Mouse (Mus musculus) spleen, adult 2 months (tissue): ENCODE data around the gene Pycr1. TPM values are rescaled to one million over a fixed set of nuclear protein-coding genes. Genes with fewer than 3 reads are reported as not detected.

Experiments
- DNase-seq, 2 experiments: peaks; one replicate each; pipeline versions ENCODE4 v3.0.0 to v3.0.0-alpha.2; 2012 to 2021; ENCODE audit warnings: low spot score in 2 of 2, low read depth in 1 of 2
- H3K27ac ChIP-seq: fragments of 200-500 bp; 2 replicates; pipeline ENCODE4 v1.5.1; 2012; ENCODE audit warnings: low read length, inconsistent platforms; ENCODE audit not compliant: insufficient read depth
- H3K27me3 ChIP-seq: fragments of 200-500 bp; 2 replicates; pipeline ENCODE4 v1.6.1; 2012; ENCODE audit warnings: mild to moderate bottlenecking, moderate library complexity, low read length, inconsistent platforms; ENCODE audit not compliant: control insufficient read depth, insufficient read depth
- H3K36me3 ChIP-seq: fragments of 200-500 bp; 2 replicates; pipeline ENCODE4 v1.6.1; 2012; ENCODE audit warnings: mild to moderate bottlenecking, low read length, inconsistent platforms; ENCODE audit not compliant: control insufficient read depth, insufficient read depth
- H3K4me1 ChIP-seq: fragments of 200-500 bp; 2 replicates; pipeline ENCODE4 v1.6.1; 2011; ENCODE audit warnings: inconsistent platforms; ENCODE audit not compliant: control insufficient read depth, insufficient read depth, insufficient read length
- H3K4me3 ChIP-seq: fragments of 200-500 bp; 2 replicates; pipeline ENCODE4 v1.5.1; 2011; ENCODE audit warnings: mild to moderate bottlenecking, inconsistent platforms; ENCODE audit not compliant: insufficient read depth, insufficient read length; ENCODE audit errors: extremely low read depth
- CTCF ChIP-seq: fragments of 200-500 bp; IDR thresholded peaks from 2 replicates; pipeline ENCODE4 v1.5.1; 2011; ENCODE audit warnings: mild to moderate bottlenecking, inconsistent platforms; ENCODE audit not compliant: insufficient read depth, insufficient read length, insufficient replicate concordance; ENCODE audit errors: extremely low read depth
- POLR2A ChIP-seq: fragments of 200-500 bp; IDR thresholded peaks from 2 replicates; pipeline ENCODE4 v1.6.1; 2011; ENCODE audit warnings: low read depth, low read length, inconsistent platforms
- WGBS: fragments of 180-500 bp; shearing (Covaris S2); methylation state at CpG from one replicate; pipeline ENCODE4 v1.1.7; 2018; 5-methylcytosine and 5-hydroxymethylcytosine counted together
- polyA plus RNA-seq: library from polyadenylated mRNA; depleted of rRNA; stranded (reverse); fragments of >200 nt; gene quantifications from 2 replicates; pipeline ENCODE4 v1.2.3, GENCODE M21; 2012; rRNA removed

Gene Pycr1
- polyA plus RNA-seq, 1 experiment = 8.7 TPM

GRCm38 (mm10) chr11:120588531-120588930 lies 55.0 kb downstream of the Pycr1 start:
- no peak overlapping the region for H3K27ac ChIP-seq
- H3K36me3 ChIP-seq = peaks cover 17% of the 10 kb centered on the region
- TF ChIP-seq CTCF (no peak), POLR2A (no peak)
- DNase-seq = no peak
- WGBS = 62% methylated on average over 6 of the region's 6 CpGs
- H3K4me1 ChIP-seq = no peaks in the 10 kb centered on the region
- H3K27me3 ChIP-seq = no peaks in the 10 kb centered on the region
- no peak overlapping the region for H3K4me3 ChIP-seq

Other genes with a start within 250 kb of the Pycr1 start
- 25.3 and 31.0 TPM in 2 replicates for gene Nploc4, start 206.1 kb downstream of the Pycr1 start, polyA plus RNA-seq
- gene Tspan10, start 201.1 kb downstream of the Pycr1 start, polyA plus RNA-seq = 7.9 and 9.1 TPM in 2 replicates
- gene Pde6g, start 190.3 kb downstream of the Pycr1 start, polyA plus RNA-seq = 0.14 and 0.35 TPM in 2 replicates
- gene Oxld1, start 185.7 kb downstream of the Pycr1 start, polyA plus RNA-seq = 9.1 and 11.0 TPM in 2 replicates
- gene Ccdc137, start 185.7 kb downstream of the Pycr1 start, polyA plus RNA-seq = 11.2 TPM in 2 replicates
- 13.2 and 14.4 TPM in 2 replicates for gene Arl16, start 176.2 kb downstream of the Pycr1 start, polyA plus RNA-seq
- 55.1 and 55.7 TPM in 2 replicates for gene Mrpl12, start 159.2 kb downstream of the Pycr1 start, polyA plus RNA-seq
- 36.5 and 48.1 TPM in 2 replicates for gene Slc25a10, start 151.9 kb downstream of the Pycr1 start, polyA plus RNA-seq
- 0.30 and 0.36 TPM in 2 replicates for gene Gcgr, start 113.1 kb downstream of the Pycr1 start, polyA plus RNA-seq
- gene Mcrip1, start 94.0 kb downstream of the Pycr1 start, polyA plus RNA-seq = 79.9 and 99.4 TPM in 2 replicates
- gene Ppp1r27, start 92.6 kb downstream of the Pycr1 start, polyA plus RNA-seq = not detected in 2 replicates
- gene P4hb, start 70.5 kb downstream of the Pycr1 start, polyA plus RNA-seq = 76.8 and 79.2 TPM in 2 replicates
- 620 and 856 TPM in 2 replicates for gene Arhgdia, start 62.1 kb downstream of the Pycr1 start, polyA plus RNA-seq
- gene Alyref, start 45.4 kb downstream of the Pycr1 start, polyA plus RNA-seq = 22.1 and 27.2 TPM in 2 replicates
- gene Anapc11, start 45.3 kb downstream of the Pycr1 start, polyA plus RNA-seq = 80.1 and 101 TPM in 2 replicates
- 4.4 and 5.5 TPM in 2 replicates for gene Npb, start 35.3 kb downstream of the Pycr1 start, polyA plus RNA-seq
- 139 and 165 TPM in 2 replicates for gene Pcyt2, start 25.8 kb downstream of the Pycr1 start, polyA plus RNA-seq
- 119 and 139 TPM in 2 replicates for gene Sirt7, start 18.5 kb downstream of the Pycr1 start, polyA plus RNA-seq
- 29.9 and 31.3 TPM in 2 replicates for gene Mafg, start 10.2 kb downstream of the Pycr1 start, polyA plus RNA-seq
- 0.83 and 1.5 TPM in 2 replicates for gene Myadml2, start 4.4 kb upstream of the Pycr1 start, polyA plus RNA-seq
- gene Notum, start 17.4 kb upstream of the Pycr1 start, polyA plus RNA-seq = 0.08 and 0.38 TPM in 2 replicates
- gene Aspscr1, start 29.2 kb upstream of the Pycr1 start, polyA plus RNA-seq = 84.5 and 89.1 TPM in 2 replicates
- 44.1 and 52.2 TPM in 2 replicates for gene Cenpx, start 70.0 kb upstream of the Pycr1 start, polyA plus RNA-seq
- 33.5 and 34.9 TPM in 2 replicates for gene Lrrc45, start 70.2 kb upstream of the Pycr1 start, polyA plus RNA-seq
- gene Rac3, start 77.7 kb upstream of the Pycr1 start, polyA plus RNA-seq = 3.0 and 4.9 TPM in 2 replicates
- 39.1 and 49.3 TPM in 2 replicates for gene Dcxr, start 83.5 kb upstream of the Pycr1 start, polyA plus RNA-seq
- 5.3 and 5.8 TPM in 2 replicates for gene Cbr2, start 88.3 kb upstream of the Pycr1 start, polyA plus RNA-seq
- gene Hmga1b, start 119.0 kb upstream of the Pycr1 start, polyA plus RNA-seq = 0.67 and 0.84 TPM in 2 replicates
- gene Rfng, start 140.4 kb upstream of the Pycr1 start, polyA plus RNA-seq = 27.5 and 32.9 TPM in 2 replicates
- 84.9 and 88.9 TPM in 2 replicates for gene Gps1, start 140.5 kb upstream of the Pycr1 start, polyA plus RNA-seq
- 35.0 and 39.4 TPM in 2 replicates for gene Dus1l, start 152.6 kb upstream of the Pycr1 start, polyA plus RNA-seq
- 151 and 179 TPM in 2 replicates for gene Fasn, start 180.8 kb upstream of the Pycr1 start, polyA plus RNA-seq